Mouse (Mus musculus): ENCODE measurements around the gene Tlr8.
"Not testable (repeated sequence)": the region's sequence is repeated elsewhere in the genome, so short reads cannot be mapped to it uniquely, and the experiment has no call there.

Gene Tlr8

GRCm38 (mm10) chrX:167264086-167264485 lies at the start of gene Tlr8:
Gene Tlr8, minus strand, starts transcription at chrX:167264329.
- no peak for DNase-seq (ENCODE audit: low spot score)

GRCm38 (mm10) chrX:167302061-167302460 lies 37.9 kb upstream of the Tlr8 start:
- DNase-seq (ENCODE audit: low spot score), result not testable (repeated sequence)

- peak; percentile 45 for DNase-seq (ENCODE audit: low spot score)
Measured at GRCm38 (mm10) chrX:167276953-167277352, 12.8 kb upstream of the Tlr8 start.

GRCm38 (mm10) chrX:167276551-167276950 lies 12.4 kb upstream of the Tlr8 start:
- no peak for DNase-seq (ENCODE audit: low spot score)

- no peak for DNase-seq (ENCODE audit: low spot score)
Measured at GRCm38 (mm10) chrX:167263530-167263929, 599 bp downstream of the Tlr8 start.

DNA sequence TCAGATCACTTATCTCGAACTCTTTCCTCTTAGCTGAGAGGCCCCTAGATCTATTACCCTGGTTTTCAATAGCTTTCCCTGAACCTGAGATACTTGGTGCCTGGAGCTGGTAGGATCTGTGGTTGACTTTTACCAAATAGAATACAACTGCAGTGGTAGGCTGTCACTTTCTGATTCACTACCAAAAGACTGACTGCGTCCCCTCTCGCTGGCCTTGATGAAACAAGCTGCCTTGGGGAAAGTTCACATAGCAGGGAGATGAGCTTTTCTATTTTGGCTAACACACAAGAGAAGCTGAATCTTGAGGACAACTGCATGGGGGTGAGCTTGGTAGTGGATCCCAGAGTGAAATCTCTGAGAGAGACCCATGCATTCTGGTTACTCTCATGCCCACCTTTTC lies 22.4 kb downstream of the Tlr8 start:
- DNase-seq (ENCODE audit: low spot score), result no peak

DNA sequence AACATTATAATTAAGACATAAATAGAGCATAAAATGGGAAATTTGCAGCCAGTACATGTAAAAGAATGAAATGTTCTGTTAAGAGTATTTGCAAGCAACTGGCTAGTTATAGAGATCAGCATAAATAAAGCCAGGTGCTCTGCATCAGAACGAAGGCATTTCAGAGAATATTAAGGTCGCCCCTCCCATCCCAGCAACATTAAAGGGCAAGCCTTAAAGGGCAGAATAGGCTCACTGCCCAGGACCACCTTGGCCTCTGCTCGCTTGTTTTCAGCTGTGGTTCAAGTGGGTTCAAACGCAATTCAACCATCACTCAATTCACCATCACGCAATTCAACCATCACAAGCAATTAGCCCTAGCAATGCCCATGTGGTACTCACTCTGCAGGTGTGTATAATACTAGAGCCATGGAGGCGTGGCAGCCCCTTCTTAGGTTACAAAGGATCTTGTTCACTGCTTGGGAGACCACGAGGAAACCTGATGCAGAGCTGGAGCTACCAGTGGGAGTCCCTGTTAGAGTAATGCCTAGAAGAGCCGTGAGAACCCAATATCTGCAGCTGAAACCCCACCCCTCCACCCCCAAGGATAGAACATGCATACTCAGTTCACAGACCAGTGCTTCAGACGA lies 24.7 kb downstream of the Tlr8 start:
- no peak for DNase-seq (ENCODE audit: low spot score)

DNA sequence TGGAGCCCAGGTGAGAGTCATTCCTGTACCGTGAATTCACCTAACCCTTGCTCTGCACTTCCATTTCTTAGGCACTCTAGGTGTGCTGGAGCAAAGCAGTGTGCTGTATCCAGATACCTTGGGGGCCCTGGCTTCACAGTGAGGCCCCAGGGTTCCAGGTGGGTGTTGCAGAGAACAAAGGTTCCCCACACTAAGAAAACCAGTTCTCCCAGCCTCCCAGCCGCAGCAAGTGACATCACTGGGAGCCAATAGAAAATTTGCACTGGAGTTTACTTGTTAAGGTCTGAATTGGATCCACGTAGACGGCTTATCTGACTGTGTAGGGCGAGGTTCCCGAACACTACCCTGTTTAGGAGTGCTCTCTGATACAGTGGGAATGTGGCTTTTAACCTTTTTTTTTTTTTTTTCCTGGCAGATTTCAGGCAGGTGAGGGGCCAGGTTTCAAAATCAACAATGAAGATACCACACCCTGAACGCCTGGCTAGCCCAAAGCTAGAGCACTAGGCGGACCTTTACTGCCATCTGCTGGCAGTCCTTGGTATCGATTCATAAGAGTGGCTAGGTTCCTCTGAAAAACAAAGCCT lies 30.9 kb downstream of the Tlr8 start:
- DNase-seq (ENCODE audit: low spot score), result peak; percentile 74

GRCm38 (mm10) chrX:167231150-167231549 lies 33.0 kb downstream of the Tlr8 start:
- DNase-seq (ENCODE audit: low spot score), result no peak

DNA sequence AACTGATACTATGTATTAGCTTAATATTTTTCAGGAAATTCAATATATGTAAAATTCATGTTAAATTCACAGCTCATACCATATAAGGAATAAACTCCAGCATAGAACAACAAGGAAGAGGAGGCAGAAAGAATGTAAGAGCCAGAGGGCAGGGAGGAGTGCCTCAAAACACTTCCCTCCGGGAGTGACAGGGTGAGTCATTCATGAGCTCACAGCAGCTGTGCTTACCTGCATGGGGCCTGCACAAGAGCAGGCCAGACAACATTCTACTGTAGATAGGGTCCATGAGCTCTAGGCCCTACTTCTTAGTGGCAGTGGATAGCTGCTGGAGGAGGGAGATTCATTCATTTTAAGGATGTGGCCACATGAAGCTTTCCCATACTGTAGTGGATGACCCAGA lies 34.3 kb downstream of the Tlr8 start:
- DNase-seq (ENCODE audit: low spot score), result no peak

GRCm38 (mm10) chrX:167229206-167229605 lies 34.9 kb downstream of the Tlr8 start:
- DNase-seq (ENCODE audit: low spot score), result peak; percentile 81

DNA sequence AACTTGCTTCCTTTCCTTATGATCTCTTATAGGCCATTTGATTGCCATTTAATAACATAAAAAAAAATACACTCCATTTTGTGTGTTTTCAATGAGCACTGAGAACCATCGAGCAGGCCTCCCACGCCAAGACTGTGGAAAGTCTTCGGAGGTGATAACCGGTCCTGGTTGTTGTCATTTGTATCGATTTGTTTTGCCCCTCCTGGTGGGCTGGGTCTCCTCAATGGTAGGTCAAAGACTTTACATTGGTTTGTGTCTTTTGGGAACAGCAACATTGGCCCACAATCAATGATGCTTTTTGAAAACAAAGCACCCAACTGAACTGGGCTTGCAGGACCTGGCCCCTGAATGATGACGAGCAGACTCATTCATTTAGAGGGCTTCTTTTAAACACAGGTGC lies 36.4 kb downstream of the Tlr8 start:
- DNase-seq (ENCODE audit: low spot score), result no peak

DNA sequence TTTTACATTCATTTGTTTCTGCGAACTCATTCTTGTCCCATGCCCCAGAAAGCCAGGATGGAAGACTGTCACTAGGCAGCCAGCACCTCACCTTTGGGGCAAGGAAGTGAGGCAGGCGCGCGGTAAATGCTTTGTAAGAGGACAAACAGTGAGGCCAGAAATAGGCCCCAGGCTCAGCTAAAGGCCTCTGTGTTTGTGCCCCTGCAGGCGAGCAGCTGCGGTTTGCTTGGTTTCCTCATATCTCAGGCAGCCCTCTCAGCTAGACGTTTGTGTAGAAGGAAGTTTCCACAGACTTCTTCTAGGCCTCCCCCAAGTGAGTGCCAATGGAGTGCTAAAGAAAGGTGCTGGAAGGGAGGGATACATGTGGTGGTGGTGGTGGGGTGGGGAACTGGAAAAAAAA lies 37.0 kb downstream of the Tlr8 start:
- peak; percentile 59 for DNase-seq (ENCODE audit: low spot score)

GRCm38 (mm10) chrX:167226570-167226969 lies 37.6 kb downstream of the Tlr8 start:
- DNase-seq (ENCODE audit: low spot score), result no peak

GRCm38 (mm10) chrX:167212707-167213106 lies 51.4 kb downstream of the Tlr8 start:
- DNase-seq (ENCODE audit: low spot score), result peak; percentile 66

DNA sequence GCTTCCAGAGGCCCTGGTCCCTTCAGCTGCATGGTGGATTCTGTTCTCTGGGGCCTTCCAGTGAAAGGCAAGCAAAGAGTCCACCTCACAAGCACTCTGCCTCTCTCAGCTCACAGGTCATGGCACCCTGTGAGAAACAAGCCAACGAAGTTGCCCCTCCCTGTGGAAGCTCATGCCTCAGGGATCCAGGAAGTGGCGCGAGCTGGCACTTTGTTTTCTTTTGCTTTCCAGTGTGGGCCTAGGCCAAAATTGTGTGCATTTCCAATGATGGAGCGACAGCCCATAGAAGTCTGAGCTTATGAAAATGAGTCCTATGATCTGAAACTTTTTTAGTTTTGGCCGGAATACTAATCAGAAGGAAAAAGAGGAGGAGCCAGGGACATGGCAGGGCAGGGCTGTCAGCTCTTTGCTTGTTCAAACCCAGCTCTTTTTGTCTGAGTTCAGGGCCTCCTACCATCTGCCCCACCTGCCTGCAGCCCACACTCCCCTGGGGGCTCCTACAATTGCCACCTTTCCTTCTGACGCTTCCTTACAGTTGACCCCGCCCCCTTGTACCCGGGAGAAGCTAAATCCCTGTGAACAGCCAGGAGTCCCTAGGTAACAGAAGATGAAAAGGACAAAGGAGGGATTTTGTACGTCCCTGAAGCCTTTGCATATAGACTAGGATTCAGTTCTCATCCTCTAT lies 52.1 kb downstream of the Tlr8 start:
- DNase-seq (ENCODE audit: low spot score), result no peak

DNA sequence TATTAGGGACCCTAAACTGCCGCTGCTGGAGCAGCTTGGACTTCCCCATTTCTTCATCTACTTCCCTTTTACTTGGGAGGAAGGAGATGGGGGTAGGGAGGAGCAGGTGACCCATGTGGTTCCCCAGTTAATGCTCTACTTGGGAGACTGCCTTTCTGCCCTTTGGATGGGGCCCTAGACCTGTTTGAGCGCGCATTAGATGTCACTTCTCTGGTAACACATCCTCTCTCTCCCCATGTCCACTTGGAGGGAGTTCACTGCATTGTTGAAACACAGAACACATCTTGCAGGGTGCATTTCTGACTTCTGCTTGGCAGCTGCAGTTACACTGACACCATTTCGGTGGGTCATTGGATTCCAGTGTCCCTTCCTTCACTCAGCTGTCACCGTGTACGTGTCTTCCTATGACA lies 53.8 kb downstream of the Tlr8 start:
- peak; percentile 54 for DNase-seq (ENCODE audit: low spot score)

DNA sequence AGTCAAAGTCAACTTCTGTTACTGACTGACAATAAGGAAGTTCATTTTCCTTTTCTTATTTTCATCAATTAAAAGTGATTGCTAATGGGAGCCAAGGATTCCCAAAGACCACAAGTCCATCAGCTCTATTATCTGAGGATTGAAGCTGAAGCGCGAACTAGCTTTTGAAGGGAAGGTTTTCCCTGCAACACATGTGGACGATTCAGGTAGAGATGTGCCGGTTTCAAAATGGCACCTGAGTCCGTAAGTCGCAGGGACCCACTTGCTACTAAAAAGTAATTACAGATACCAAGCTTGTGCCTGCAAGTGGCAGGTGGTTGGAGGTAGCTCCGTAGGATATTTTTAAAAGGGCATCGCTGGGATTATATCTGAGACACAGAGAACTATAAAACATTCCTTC lies 54.3 kb downstream of the Tlr8 start:
- no peak for DNase-seq (ENCODE audit: low spot score)

GRCm38 (mm10) chrX:167208978-167209754 lies 55.0 kb downstream of the Tlr8 start, which contains the start of gene Tmsb4x:
Gene Tmsb4x, minus strand, starts transcription at chrX:167209315.
- peak; percentile 90 for DNase-seq (ENCODE audit: low spot score)

GRCm38 (mm10) chrX:167208506-167208820 lies 55.7 kb downstream of the Tlr8 start:
- peak; percentile 56 for DNase-seq (ENCODE audit: low spot score)

DNA sequence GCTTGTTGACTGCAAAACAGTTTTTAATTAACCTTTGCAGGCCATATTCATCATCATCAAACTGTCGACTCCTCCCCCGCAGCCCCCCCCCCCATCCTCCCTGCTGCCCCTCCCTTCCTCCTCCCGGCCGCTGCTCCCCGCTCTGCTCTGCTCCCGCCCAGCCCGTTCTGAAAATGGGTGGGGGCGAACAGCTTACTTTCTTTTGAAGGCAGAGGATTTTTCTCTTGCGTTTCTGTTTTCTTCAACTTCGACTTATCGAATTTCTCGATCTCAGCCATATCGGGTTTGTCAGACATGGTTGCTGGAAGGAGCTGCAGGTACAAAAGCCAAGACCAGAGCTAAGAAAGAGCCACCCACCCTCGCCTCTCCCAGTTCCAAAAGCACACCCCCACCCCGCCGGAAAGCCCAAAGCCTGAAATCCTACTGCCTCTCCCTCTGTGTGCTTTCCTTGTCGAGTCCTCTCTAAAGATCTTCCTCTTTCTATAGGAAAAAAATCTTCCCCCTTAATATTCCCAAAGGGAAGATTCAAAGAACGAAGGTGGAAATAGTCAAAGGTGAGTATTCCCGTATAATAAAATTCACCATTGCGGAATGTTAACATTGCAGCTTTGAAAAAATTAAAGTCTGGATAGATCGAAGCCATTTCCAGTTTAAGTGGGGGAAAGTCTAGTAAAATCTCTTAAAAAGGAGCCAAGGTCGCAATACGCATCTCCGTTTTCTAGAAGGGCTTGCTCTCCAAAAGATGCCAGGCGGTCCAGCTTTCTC lies 56.2 kb downstream of the Tlr8 start:
- DNase-seq (ENCODE audit: low spot score), result no peak

Measured in lung, postnatal 25 days (tissue).